Mouse (Mus musculus) neutrophil, adult 5-6 weeks (primary cell): ENCODE data around the gene Rorb. TPM values are rescaled to one million over a fixed set of nuclear protein-coding genes. Genes with fewer than 3 reads are reported as not detected.

Experiments used
- ATAC-seq: fragments of 151-379, 151-347 bp; 2 replicates; pipeline ENCODE4 v1.8.0; 2017; ENCODE audit warnings: mild to moderate bottlenecking, moderate TSS enrichment; ENCODE audit not compliant: insufficient number of reproducible peaks, poor library complexity, low FRiP score, severe bottlenecking; ENCODE audit errors: extremely low read depth
- total RNA-seq: library from RNA; stranded (forward); fragments of 200-1000 nt; gene quantifications from 2 replicates; pipeline ENCODE4 v1.2.3, GENCODE M21; 2017

Rorb gene
- total RNA-seq = under 0.01 and 0.12 TPM in 2 replicates

GRCm38 (mm10) chr19:19110793-19111427 lies at the start of gene Rorb:
TSS of gene Rorb (minus strand) at chr19:19111196.
- ATAC-seq = no peak

- ATAC-seq = no peak
These were observed 37.9 kb upstream of the Rorb start for GRCm38 (mm10) chr19:19148847-19149246.

GRCm38 (mm10) chr19:19144447-19144846 lies 33.5 kb upstream of the Rorb start:
- ATAC-seq = no peak

- no peak for ATAC-seq
These were observed 25.9 kb upstream of the Rorb start for GRCm38 (mm10) chr19:19136856-19137255.

- ATAC-seq = no peak
These were observed 24.8 kb upstream of the Rorb start for GRCm38 (mm10) chr19:19135838-19136237.

- no peak for ATAC-seq
These were observed 11.3 kb upstream of the Rorb start for GRCm38 (mm10) chr19:19122324-19122723.

- ATAC-seq = no peak
These were observed 1.2 kb upstream of the Rorb start for GRCm38 (mm10) chr19:19112180-19112579.

- no peak for ATAC-seq
These were observed 603 bp upstream of the Rorb start for GRCm38 (mm10) chr19:19111428-19112170.

- no peak for ATAC-seq
These were observed 806 bp downstream of the Rorb start for GRCm38 (mm10) chr19:19110011-19110768.

GRCm38 (mm10) chr19:19108596-19109381 lies 2.2 kb downstream of the Rorb start:
- no peak for ATAC-seq

GRCm38 (mm10) chr19:19104581-19104980 lies 6.4 kb downstream of the Rorb start:
- ATAC-seq = no peak

- ATAC-seq = no peak
These were observed 13.8 kb downstream of the Rorb start for GRCm38 (mm10) chr19:19097149-19097548.

GRCm38 (mm10) chr19:19089427-19089826 lies 21.6 kb downstream of the Rorb start:
- ATAC-seq = no peak

GRCm38 (mm10) chr19:19077880-19078279 lies 33.1 kb downstream of the Rorb start:
- ATAC-seq = no peak

- no peak for ATAC-seq
These were observed 36.2 kb downstream of the Rorb start for GRCm38 (mm10) chr19:19074756-19075155.

- no peak for ATAC-seq
These were observed 52.1 kb downstream of the Rorb start for GRCm38 (mm10) chr19:19058710-19059398.

- ATAC-seq = no peak
These were observed 52.8 kb downstream of the Rorb start for GRCm38 (mm10) chr19:19058201-19058600.

GRCm38 (mm10) chr19:19043138-19043537 lies 67.9 kb downstream of the Rorb start:
- ATAC-seq = no peak

- no peak for ATAC-seq
These were observed 70.2 kb downstream of the Rorb start for GRCm38 (mm10) chr19:19040800-19041199.
